Mouse (Mus musculus) liver, postnatal 0 days (tissue): ENCODE results near the gene Ankrd35.

ENCODE experiments used
- CTCF ChIP-seq: sonication (generic); IDR thresholded peaks from 2 replicates; pipeline ENCODE4 v1.5.1; 2016; ENCODE audit warnings: antibody characterized with exemption, low read depth
- EP300 ChIP-seq: IDR thresholded peaks from 2 replicates; pipeline ENCODE4 v1.6.1; 2016; ENCODE audit warnings: antibody characterized with exemption, low read depth, mild to moderate bottlenecking

- TF ChIP-seq EP300 (no peak), CTCF (no peak)
These were observed 1.4 kb upstream of the Ankrd35 start for GRCm38 (mm10) chr3:96668424-96669067.
